Mouse (Mus musculus) bone marrow, adult 2 months (tissue): ENCODE measurements at regions not wholly inside any gene's neighbourhood (a gene's known extent, or its start where the extent isn't known, plus 50 kb on each side); places are given as distances from the start of the nearest gene placed in this dataset.

Experiments used
- CTCF ChIP-seq: fragments of 200-500 bp; IDR thresholded peaks from 2 replicates; pipeline ENCODE4 v1.5.1; 2011; ENCODE audit warnings: low read length, control low read depth; ENCODE audit not compliant: control insufficient read depth, insufficient read depth
- POLR2A ChIP-seq: fragments of 200-500 bp; IDR thresholded peaks from 2 replicates; pipeline ENCODE4 v1.6.1; 2011; ENCODE audit warnings: low read depth, mild to moderate bottlenecking, control low read depth, low read length, borderline replicate concordance; ENCODE audit not compliant: control insufficient read depth

- TF ChIP-seq CTCF (no peak), POLR2A (no peak)
These were observed 177.0 kb upstream of the Stt3b start for GRCm38 (mm10) chr9:115487175-115487760.
